ENCODE assay signal across 46 mouse cellular contexts in genomic region chr6:121732632-121733031, GRCm38 (mm10). TPM values are rescaled to one million over a fixed set of nuclear protein-coding genes. Genes with fewer than 3 reads are reported as not detected.
"Had no signal": no experiment of that assay in that cellular context is flagged by ENCODE, and none has a peak within 500 bp of the region (broad histone marks: within the 10 kb centered on the region; RNA-seq: fewer than 3 reads in every experiment).

Gm7298 (plus strand) TSS chr6:121732932.

- H3K9ac ChIP-seq: limb, embryonic 12.5 days; limb, embryonic 13.5 days; limb, embryonic 15.5 days; liver, embryonic 12.5 days; liver, embryonic 13.5 days; liver, embryonic 14.5 days; liver, embryonic 15.5 days; liver, postnatal 0 days; lung, embryonic 14.5 days; lung, embryonic 15.5 days; midbrain, embryonic 12.5 days; midbrain, embryonic 13.5 days; midbrain, embryonic 15.5 days; neural tube, embryonic 12.5 days had no signal

- H3K4me2 ChIP-seq: limb, embryonic 12.5 days; limb, embryonic 13.5 days; limb, embryonic 15.5 days; liver, embryonic 12.5 days; liver, embryonic 13.5 days; liver, embryonic 15.5 days; lung, embryonic 14.5 days; lung, embryonic 15.5 days; midbrain, embryonic 11.5 days; midbrain, embryonic 12.5 days; midbrain, embryonic 13.5 days; midbrain, embryonic 15.5 days; neural tube, embryonic 12.5 days had no signal

- H3K9me3 ChIP-seq: limb, embryonic 10.5 days; limb, embryonic 12.5 days; limb, embryonic 13.5 days; limb, embryonic 15.5 days; liver, embryonic 13.5 days; liver, embryonic 15.5 days; lung, embryonic 15.5 days; midbrain, embryonic 10.5 days; midbrain, embryonic 12.5 days; midbrain, embryonic 13.5 days; midbrain, embryonic 15.5 days; neural tube, embryonic 12.5 days had no signal

- H3K4me1 ChIP-seq: limb, embryonic 10.5 days; limb, embryonic 12.5 days; limb, embryonic 13.5 days; limb, embryonic 15.5 days; liver, embryonic 12.5 days; liver, embryonic 13.5 days; liver, embryonic 15.5 days; lung, embryonic 15.5 days; megakaryocyte, embryonic 14.5 days; midbrain, embryonic 10.5 days; midbrain, embryonic 12.5 days; midbrain, embryonic 13.5 days; midbrain, embryonic 15.5 days; neural tube, embryonic 12.5 days had no signal

- DNase-seq: left cerebral cortex, postnatal 4 days; liver; liver, embryonic 13.5 days; liver, postnatal 0 days; lung, adult 18-20 months; lung, adult 2 months; lung, embryonic 14.5 days; lung, postnatal 10 days; lung, postnatal 14 days; lung, postnatal 36 days; lung, postnatal 4 days; midbrain, embryonic 14.5 days had no signal

- ATAC-seq: liver, embryonic 12.5 days; liver, postnatal 0 days; lung, postnatal 0 days; midbrain, embryonic 13.5 days; midbrain, embryonic 15.5 days; midbrain, embryonic 16.5 days had no signal

- H3K27ac ChIP-seq: limb, embryonic 10.5 days; limb, embryonic 12.5 days; limb, embryonic 13.5 days; limb, embryonic 15.5 days; liver, embryonic 12.5 days; liver, embryonic 13.5 days; liver, embryonic 14.5 days; liver, embryonic 15.5 days; lung, embryonic 15.5 days; macrophage; midbrain, embryonic 10.5 days; midbrain, embryonic 12.5 days; midbrain, embryonic 13.5 days; midbrain, embryonic 15.5 days; neural tube, embryonic 12.5 days had no signal

- H3K27me3 ChIP-seq: limb, embryonic 12.5 days; limb, embryonic 13.5 days; limb, embryonic 15.5 days; liver, embryonic 12.5 days; liver, embryonic 13.5 days; liver, embryonic 15.5 days; lung, embryonic 15.5 days; megakaryocyte, embryonic 14.5 days; midbrain, embryonic 12.5 days; midbrain, embryonic 13.5 days; midbrain, embryonic 15.5 days; neural tube, embryonic 12.5 days had no signal

- H3K4me3 ChIP-seq: limb, embryonic 10.5 days; limb, embryonic 12.5 days; limb, embryonic 13.5 days; limb, embryonic 15.5 days; liver, embryonic 12.5 days; liver, embryonic 13.5 days; liver, embryonic 15.5 days; lung, embryonic 15.5 days; megakaryocyte, embryonic 14.5 days; midbrain, embryonic 10.5 days; midbrain, embryonic 12.5 days; midbrain, embryonic 13.5 days; midbrain, embryonic 15.5 days; myocyte; neural tube, embryonic 12.5 days had no signal

- H3K36me3 ChIP-seq: limb, embryonic 10.5 days; limb, embryonic 12.5 days; limb, embryonic 13.5 days; limb, embryonic 15.5 days; liver, embryonic 12.5 days; liver, embryonic 13.5 days; liver, embryonic 15.5 days; lung, embryonic 15.5 days; midbrain, embryonic 10.5 days; midbrain, embryonic 12.5 days; midbrain, embryonic 13.5 days; midbrain, embryonic 15.5 days; neural tube, embryonic 12.5 days had no signal

RNA-seq across cellular contexts. Expression of gene Gm7298, which starts in this region (rescaled TPM):
- total RNA-seq: left cerebral cortex, adult 8-10 months; left cerebral cortex, postnatal 10 days; left cerebral cortex, postnatal 14 days; left cerebral cortex, postnatal 25 days; left cerebral cortex, postnatal 36 days; left cerebral cortex, postnatal 4 days; megakaryocyte progenitor cell, adult 5-6 weeks; megakaryocyte, adult 5-6 weeks; megakaryocyte-erythroid progenitor cell, adult 5-6 weeks; midbrain, postnatal 0 days; monocyte, adult 5-6 weeks had no signal
- polyA plus RNA-seq: limb, embryonic 10.5 days; limb, embryonic 11.5 days; limb, embryonic 12.5 days; limb, embryonic 13.5 days; limb, embryonic 14.5 days; limb, embryonic 15.5 days; liver, embryonic 12.5 days; liver, embryonic 13.5 days; liver, embryonic 14.5 days; liver, embryonic 15.5 days; liver, embryonic 16.5 days; liver, postnatal 0 days; lung, adult 2 months; lung, embryonic 14.5 days; lung, embryonic 15.5 days; lung, embryonic 16.5 days; lung, postnatal 0 days; macrophage; midbrain, embryonic 10.5 days; midbrain, embryonic 11.5 days; midbrain, embryonic 12.5 days; midbrain, embryonic 13.5 days; midbrain, embryonic 14.5 days; midbrain, embryonic 15.5 days; midbrain, embryonic 16.5 days; midbrain, postnatal 0 days; myocyte; neural tube, embryonic 11.5 days; neural tube, embryonic 12.5 days had no signal
